Mouse (Mus musculus) A20 (cell line): ENCODE measurements around the gene Tceanc2.
"Not testable (repeated sequence)": the region's sequence is repeated elsewhere in the genome, so short reads cannot be mapped to it uniquely, and the experiment has no call there.

Experiments used
- DNase-seq: peaks from one replicate; pipeline ENCODE4 v3.0.0-alpha.2; 2011; ENCODE audit warnings: low read depth, low spot score

Tceanc2 gene

GRCm38 (mm10) chr4:107127901-107128669 is 50.8 kb downstream of the Tceanc2 start:
- no peak for DNase-seq

- DNase-seq = no peak
These were observed 51.9 kb downstream of the Tceanc2 start for GRCm38 (mm10) chr4:107126891-107127524.

GRCm38 (mm10) chr4:107126389-107126788 is 52.5 kb downstream of the Tceanc2 start:
- no peak for DNase-seq

- DNase-seq = no peak
These were observed 53.8 kb downstream of the Tceanc2 start for GRCm38 (mm10) chr4:107125101-107125500.

- no peak for DNase-seq
These were observed 54.5 kb downstream of the Tceanc2 start for GRCm38 (mm10) chr4:107124376-107124775.

GRCm38 (mm10) chr4:107121165-107121943 is 57.6 kb downstream of the Tceanc2 start:
- peak; percentile 21 for DNase-seq

GRCm38 (mm10) chr4:107120676-107121075 is 58.2 kb downstream of the Tceanc2 start:
- DNase-seq = no peak

GRCm38 (mm10) chr4:107119056-107119455 is 59.9 kb downstream of the Tceanc2 start:
- no peak for DNase-seq

- no peak for DNase-seq
These were observed 61.1 kb downstream of the Tceanc2 start for GRCm38 (mm10) chr4:107117741-107118385.

GRCm38 (mm10) chr4:107114278-107114677 is 64.6 kb downstream of the Tceanc2 start:
- no peak for DNase-seq

GRCm38 (mm10) chr4:107109181-107109580 is 69.7 kb downstream of the Tceanc2 start:
- not testable (repeated sequence) for DNase-seq

- no peak for DNase-seq
These were observed 70.6 kb downstream of the Tceanc2 start for GRCm38 (mm10) chr4:107108291-107108731.

GRCm38 (mm10) chr4:107106777-107107176 is 72.1 kb downstream of the Tceanc2 start:
- DNase-seq = no peak

- DNase-seq = no peak
These were observed 76.7 kb downstream of the Tceanc2 start for GRCm38 (mm10) chr4:107102220-107102619.

- DNase-seq = no peak
These were observed 80.0 kb downstream of the Tceanc2 start for GRCm38 (mm10) chr4:107098791-107099525.

GRCm38 (mm10) chr4:107098375-107098774 is 80.5 kb downstream of the Tceanc2 start:
- no peak for DNase-seq

- DNase-seq = no peak
These were observed 81.0 kb downstream of the Tceanc2 start for GRCm38 (mm10) chr4:107097871-107098270.

- DNase-seq = no peak
These were observed 82.0 kb downstream of the Tceanc2 start, which contains the start of gene Cdcp2 for GRCm38 (mm10) chr4:107096841-107097373. Cdcp2 (plus strand) TSS chr4:107096891.

- DNase-seq = no peak
These were observed 82.9 kb downstream of the Tceanc2 start for GRCm38 (mm10) chr4:107096043-107096442.

GRCm38 (mm10) chr4:107094484-107095187 is 84.3 kb downstream of the Tceanc2 start:
- no peak for DNase-seq
